In genomic region chr7:132810879-132811278, GRCm38 (mm10) we compare ENCODE assay signal across 8 mouse cellular contexts. TPM values are rescaled to one million over a fixed set of nuclear protein-coding genes. Genes with fewer than 3 reads are reported as not detected.
A peak's percentile ranks its signal among the peaks of the same experiment; 100 is the strongest.
DNase-seq lines count a peak whose midpoint lies in the region; ATAC-seq lines count a peak whose summit lies in the region.

No protein-coding gene starts in this region.

- H3K4me3 ChIP-seq in intestine, embryonic 15.5 days (replicated peaks), result no peak overlapping the region
- H3K4me3 ChIP-seq in midbrain, embryonic 10.5 days, result peak overlapping the region; percentile 75

- 60% methylated on average over 1 of the region's 1 CpGs for WGBS in intestine, embryonic 15.5 days
- 59% methylated on average over 1 of the region's 1 CpGs for WGBS in midbrain, embryonic 10.5 days

- H3K9ac ChIP-seq in intestine, embryonic 15.5 days, result no peak overlapping the region

- peak; percentile 93 for DNase-seq in adrenal gland, adult 2 months
- DNase-seq in embryo, embryonic 10 days (ENCODE audit: low spot score), result peak; percentile 93
- DNase-seq in gastrocnemius, postnatal 10 days, result peak; percentile 96
- DNase-seq in left cerebral cortex, postnatal 36 days (ENCODE audit: low spot score in 2 of 2), result peak; percentile 90 to 91
- DNase-seq in midbrain, embryonic 10.5 days (ENCODE audit: low spot score), result peak; percentile 88
- DNase-seq in right cerebral cortex, postnatal 36 days (ENCODE audit: low spot score in 2 of 2), result peak; percentile 80 to 86
- DNase-seq in yolk sac, embryonic 10.5 days (ENCODE audit: low spot score), result peak; percentile 65

- no peaks in the 10 kb centered on the region for H3K27me3 ChIP-seq in intestine, embryonic 15.5 days (replicated peaks)
- H3K27me3 ChIP-seq in midbrain, embryonic 10.5 days (ENCODE audit: low read depth, poor library complexity, severe bottlenecking), result no peaks in the 10 kb centered on the region

- H3K27ac ChIP-seq in intestine, embryonic 15.5 days, result 0 out of 2 replicates have a peak overlapping the region, but pooled peaks have one; percentile 49
- peak overlapping the region; percentile 90; the same call in 1 of the 2 replicates for H3K27ac ChIP-seq in midbrain, embryonic 10.5 days (replicated peaks)

- H3K4me2 ChIP-seq in intestine, embryonic 15.5 days (replicated peaks), result peak overlapping the region; percentile 85; the same call in 1 of the 2 replicates

- no peaks in the 10 kb centered on the region for H3K36me3 ChIP-seq in intestine, embryonic 15.5 days
- H3K36me3 ChIP-seq in midbrain, embryonic 10.5 days, result no peaks in the 10 kb centered on the region

- H3K4me1 ChIP-seq in intestine, embryonic 15.5 days (replicated peaks), result peaks cover 54% of the 10 kb centered on the region
- H3K4me1 ChIP-seq in midbrain, embryonic 10.5 days, result peaks cover 95% of the 10 kb centered on the region

- H3K9me3 ChIP-seq in intestine, embryonic 15.5 days, result no peaks in the 10 kb centered on the region
- no peaks in the 10 kb centered on the region for H3K9me3 ChIP-seq in midbrain, embryonic 10.5 days (replicated peaks)

- peak; percentile 41 for ATAC-seq in intestine, embryonic 15.5 days

- intact Hi-C loops in left cerebral cortex, postnatal 36 days (cut with DNase I), result loop anchor here (1.0 to 10.0 kb wide), 6 partner anchors 41 to 236 kb away; partner anchors contain the start of genes Eef1akmt2 and Oat

RNA-seq across cellular contexts. Expression of gene Fam53b, which starts 2.8 kb away (rescaled TPM):
- total RNA-seq in adrenal gland, adult 2 months (2021), result 10 to 100 TPM; 61.1 to 69.5 TPM
- 97.5 and 140 TPM in 2 replicates for polyA plus RNA-seq in adrenal gland, adult 2 months (2012; rRNA removed)
- total RNA-seq in gastrocnemius, postnatal 10 days (2021), result 10 to 100 TPM; 34.5 to 43.6 TPM
- 17.9 and 19.1 TPM in 2 replicates for polyA plus RNA-seq in intestine, embryonic 15.5 days (2015; fragmentation: Nextera tagmentation; extraction: Ambion mirVana)
- 10 to 100 TPM; 50.9 to 61.0 TPM for total RNA-seq in left cerebral cortex, postnatal 36 days (2021)
- polyA plus RNA-seq in midbrain, embryonic 10.5 days (2016; fragmentation: Nextera tagmentation; extraction: Ambion mirVana), result 23.1 and 25.0 TPM in 2 replicates

RNA-seq across cellular contexts. Expression of gene Eef1akmt2, which starts 41.6 kb away (rescaled TPM):
- total RNA-seq in adrenal gland, adult 2 months (2021), result 10 to 100 TPM; 19.5 to 27.9 TPM
- polyA plus RNA-seq in adrenal gland, adult 2 months (2012; rRNA removed), result 4.3 and 5.1 TPM in 2 replicates
- total RNA-seq in gastrocnemius, postnatal 10 days (2021), result 10 to 100 TPM in 1 of 2 experiments, 1 to 10 TPM in 1; 9.7 to 12.1 TPM
- 60.7 and 64.4 TPM in 2 replicates for polyA plus RNA-seq in intestine, embryonic 15.5 days (2015; fragmentation: Nextera tagmentation; extraction: Ambion mirVana)
- total RNA-seq in left cerebral cortex, postnatal 36 days (2021), result 10 to 100 TPM; 32.5 to 37.2 TPM
- polyA plus RNA-seq in midbrain, embryonic 10.5 days (2016; fragmentation: Nextera tagmentation; extraction: Ambion mirVana), result 80.7 and 82.0 TPM in 2 replicates

RNA-seq across cellular contexts. Expression of gene Abraxas2, which starts 48.1 kb away (rescaled TPM):
- total RNA-seq in adrenal gland, adult 2 months (2021), result 10 to 100 TPM; 29.3 to 44.1 TPM
- polyA plus RNA-seq in adrenal gland, adult 2 months (2012; rRNA removed), result 5.8 and 8.3 TPM in 2 replicates
- total RNA-seq in gastrocnemius, postnatal 10 days (2021), result 10 to 100 TPM; 22.7 to 25.4 TPM
- 30.3 and 36.9 TPM in 2 replicates for polyA plus RNA-seq in intestine, embryonic 15.5 days (2015; fragmentation: Nextera tagmentation; extraction: Ambion mirVana)
- total RNA-seq in left cerebral cortex, postnatal 36 days (2021), result 10 to 100 TPM; 29.0 to 29.2 TPM
- 36.2 and 36.6 TPM in 2 replicates for polyA plus RNA-seq in midbrain, embryonic 10.5 days (2016; fragmentation: Nextera tagmentation; extraction: Ambion mirVana)
